Mouse (Mus musculus): ENCODE results near the gene Olfr1155.

DNA sequence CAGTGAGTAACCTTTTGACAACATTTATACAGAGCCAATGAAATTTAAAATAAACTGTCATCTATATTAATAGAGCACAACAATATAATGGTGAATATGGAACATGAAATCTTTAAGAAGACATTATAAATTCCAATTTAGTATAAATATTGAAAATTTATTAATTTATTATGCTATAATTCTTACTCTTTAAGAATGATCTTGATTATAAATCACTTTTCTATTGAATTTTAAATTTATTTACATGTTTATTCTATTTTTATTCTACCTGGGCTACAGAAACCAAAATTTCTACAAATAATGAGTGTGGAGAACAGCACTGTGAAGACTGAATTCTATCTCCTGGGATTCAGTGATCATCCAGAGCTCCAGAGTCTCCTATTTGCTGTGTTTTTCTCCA, 44.9 kb upstream of the Olfr1155 start, which contains the start of gene Olfr1158:
- no peak for TF ChIP-seq EP300 (IDR thresholded peaks at IDR 0.05; ENCODE audit: low read depth)
- TF ChIP-seq CTCF (IDR thresholded peaks at IDR 0.05; ENCODE audit: low read depth): no peak

All from liver, embryonic 14.5 days (tissue).